Mouse (Mus musculus) inflammation-experienced regulatory T-cells, adult 6 months (primary cell): ENCODE measurements around the gene Uqcr11. TPM values are rescaled to one million over a fixed set of nuclear protein-coding genes. Genes with fewer than 3 reads are reported as not detected.
A peak's percentile ranks its signal among the peaks of the same experiment; 100 is the strongest.

Source experiments
- ATAC-seq: one replicate; pipeline ENCODE4 v1.8.0; 2017
- polyA plus RNA-seq, 3 experiments: library from polyadenylated mRNA; unstranded; fragments of 100-300 nt; shearing (Covaris generic); gene quantifications; one replicate each; pipeline ENCODE4 v1.2.1; 2017

Uqcr11 gene
- polyA plus RNA-seq = 100 to 1,000 TPM; 289 to 335 (median 330) TPM

GRCm38 (mm10) chr10:80406684-80407501, at the start of gene Uqcr11:
Gene Uqcr11, minus strand, starts transcription at chr10:80406830.
- peak; percentile 88 for ATAC-seq

- no peak for ATAC-seq
These were observed 49.1 kb upstream of the Uqcr11 start for GRCm38 (mm10) chr10:80455697-80456096.

GRCm38 (mm10) chr10:80454781-80455180, 48.2 kb upstream of the Uqcr11 start:
- ATAC-seq = no peak

- no peak for ATAC-seq
These were observed 47.0 kb upstream of the Uqcr11 start for GRCm38 (mm10) chr10:80453601-80454000.

GRCm38 (mm10) chr10:80450599-80450998, 44.0 kb upstream of the Uqcr11 start:
- no peak for ATAC-seq

GRCm38 (mm10) chr10:80445898-80446601, 39.4 kb upstream of the Uqcr11 start:
- ATAC-seq = peak; percentile 82

- no peak for ATAC-seq
These were observed 38.4 kb upstream of the Uqcr11 start for GRCm38 (mm10) chr10:80445052-80445451.

GRCm38 (mm10) chr10:80444339-80445045, 37.9 kb upstream of the Uqcr11 start:
- no peak for ATAC-seq

GRCm38 (mm10) chr10:80443575-80444278, 37.1 kb upstream of the Uqcr11 start:
- no peak for ATAC-seq

GRCm38 (mm10) chr10:80442989-80443388, 36.4 kb upstream of the Uqcr11 start:
- ATAC-seq = no peak

- no peak for ATAC-seq
These were observed 35.0 kb upstream of the Uqcr11 start for GRCm38 (mm10) chr10:80441598-80441997.

GRCm38 (mm10) chr10:80440031-80440430, 33.4 kb upstream of the Uqcr11 start:
- no peak for ATAC-seq

GRCm38 (mm10) chr10:80437973-80438372, 31.3 kb upstream of the Uqcr11 start:
- no peak for ATAC-seq

- no peak for ATAC-seq
These were observed 29.6 kb upstream of the Uqcr11 start for GRCm38 (mm10) chr10:80436276-80436675.

- no peak for ATAC-seq
These were observed 29.1 kb upstream of the Uqcr11 start for GRCm38 (mm10) chr10:80435764-80436163.

- ATAC-seq = no peak
These were observed 28.2 kb upstream of the Uqcr11 start for GRCm38 (mm10) chr10:80434823-80435222.

GRCm38 (mm10) chr10:80434233-80434592, 27.6 kb upstream of the Uqcr11 start:
- ATAC-seq = no peak

- peak; percentile 95 for ATAC-seq
These were observed 27.0 kb upstream of the Uqcr11 start, which contains the start of gene Tcf3 for GRCm38 (mm10) chr10:80433513-80434232. Gene Tcf3, minus strand, starts transcription at chr10:80433647.

- no peak for ATAC-seq
These were observed 26.4 kb upstream of the Uqcr11 start for GRCm38 (mm10) chr10:80432936-80433512.

- no peak for ATAC-seq
These were observed 25.8 kb upstream of the Uqcr11 start for GRCm38 (mm10) chr10:80432387-80432785.
